In the genomic region with DNA sequence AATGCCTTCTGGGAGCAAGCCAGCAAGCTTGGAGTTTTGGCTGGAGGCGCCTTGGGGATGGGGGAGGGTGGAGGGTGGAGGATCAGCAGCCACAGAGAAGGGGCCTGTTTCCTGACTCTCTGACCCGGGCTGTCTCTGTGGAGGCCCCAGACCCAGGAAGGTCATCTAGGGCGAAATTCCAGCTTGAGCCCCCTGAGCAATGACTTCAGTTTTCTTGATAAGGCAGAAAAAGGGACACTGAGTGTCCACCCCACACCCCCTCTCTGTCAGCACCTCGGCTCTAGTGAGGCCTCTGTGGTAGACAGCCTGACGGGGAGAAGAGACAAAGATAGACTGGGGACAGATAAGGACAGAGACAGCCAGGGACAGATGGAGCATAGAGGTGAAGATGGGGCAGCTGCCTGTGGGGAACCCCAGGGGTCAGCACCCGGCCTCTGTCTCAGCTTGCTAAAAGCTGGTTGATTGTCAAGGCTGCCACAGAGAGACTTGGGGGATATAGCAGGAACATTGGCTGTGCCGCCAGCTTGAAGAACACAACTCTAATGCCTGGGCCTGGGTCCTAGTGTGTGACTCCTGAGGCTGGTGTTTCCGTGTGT, we compare ENCODE assay signal across 8 mouse cellular contexts.
DNase-seq lines count a peak whose midpoint lies in the region; ATAC-seq and TF ChIP-seq lines count a peak whose summit lies in the region.

No protein-coding gene starts in this region.

- H3K4me2 ChIP-seq in midbrain, embryonic 16.5 days (ENCODE audit: low read length): no peak overlapping the region
- no peak overlapping the region for H3K4me2 ChIP-seq in midbrain, embryonic 15.5 days
- no peak overlapping the region for H3K4me2 ChIP-seq in midbrain, postnatal 0 days (ENCODE audit: low read depth, low read length, poor library complexity, severe bottlenecking)

- H3K4me1 ChIP-seq in midbrain, embryonic 16.5 days (ENCODE audit: control insufficient read depth, insufficient read depth, low read length): no peaks in the 10 kb centered on the region
- no peaks in the 10 kb centered on the region for H3K4me1 ChIP-seq in midbrain, embryonic 15.5 days
- H3K4me1 ChIP-seq in midbrain, postnatal 0 days (ENCODE audit: insufficient read depth, low read length): no peaks in the 10 kb centered on the region

- peak; percentile 33 for DNase-seq in embryo, embryonic 9.5 days (ENCODE audit: extremely low spot score)
- DNase-seq in embryo, embryonic 10.5 days (ENCODE audit: low spot score): no peak
- peak; percentile 77 for DNase-seq in heart, postnatal 10 days
- DNase-seq in midbrain, postnatal 0 days (ENCODE audit: low spot score): no peak
- DNase-seq in left cerebral cortex, adult 18-20 months (ENCODE audit: low spot score in 2 of 2): no peak

- whole genome bisulfite sequencing in midbrain, embryonic 16.5 days: 71% methylated on average over 8 of the region's 8 CpGs
- WGBS in midbrain, embryonic 15.5 days: 70% methylated on average over 8 of the region's 8 CpGs
- 70% methylated on average over 8 of the region's 8 CpGs for WGBS in midbrain, postnatal 0 days

- no peak for TF ChIP-seq CTCF in midbrain, postnatal 0 days (IDR thresholded peaks at IDR 0.05)

- H3K9me3 ChIP-seq in midbrain, embryonic 16.5 days (replicated peaks; ENCODE audit: control insufficient read depth, low read length, poor library complexity, severe bottlenecking): no peaks in the 10 kb centered on the region
- no peaks in the 10 kb centered on the region for H3K9me3 ChIP-seq in midbrain, embryonic 15.5 days
- H3K9me3 ChIP-seq in midbrain, postnatal 0 days (ENCODE audit: low read length): no peaks in the 10 kb centered on the region

- 0 out of 2 replicates have a peak, but pooled peaks have one; percentile 17 for ATAC-seq in midbrain, embryonic 16.5 days
- ATAC-seq in midbrain, embryonic 15.5 days (replicated peaks): no peak
- peak; percentile 3; the same call in 1 of the 2 replicates for ATAC-seq in midbrain, postnatal 0 days (ENCODE audit: low FRiP score)
- no peak for ATAC-seq in megakaryocyte progenitor cell, adult 5-6 weeks (replicated peaks; ENCODE audit: poor library complexity)

- H3K9ac ChIP-seq in midbrain, embryonic 16.5 days (ENCODE audit: low read depth, low read length): no peak overlapping the region
- no peak overlapping the region for H3K9ac ChIP-seq in midbrain, embryonic 15.5 days
- H3K9ac ChIP-seq in midbrain, postnatal 0 days (replicated peaks; ENCODE audit: low read length, poor library complexity, severe bottlenecking): no peak overlapping the region

- H3K27me3 ChIP-seq in midbrain, embryonic 16.5 days (ENCODE audit: control insufficient read depth, insufficient read depth, low read depth, low read length): no peaks in the 10 kb centered on the region
- no peaks in the 10 kb centered on the region for H3K27me3 ChIP-seq in midbrain, embryonic 15.5 days (replicated peaks)
- no peaks in the 10 kb centered on the region for H3K27me3 ChIP-seq in midbrain, postnatal 0 days (ENCODE audit: insufficient read depth, low read length)

- H3K36me3 ChIP-seq in midbrain, embryonic 16.5 days (ENCODE audit: control insufficient read depth, insufficient read depth, low read length): no peaks in the 10 kb centered on the region
- H3K36me3 ChIP-seq in midbrain, embryonic 15.5 days (replicated peaks): no peaks in the 10 kb centered on the region
- H3K36me3 ChIP-seq in midbrain, postnatal 0 days (ENCODE audit: insufficient read depth, low read length): no peaks in the 10 kb centered on the region

- H3K4me3 ChIP-seq in midbrain, embryonic 16.5 days (ENCODE audit: low read depth, low read length): no peak overlapping the region
- no peak overlapping the region for H3K4me3 ChIP-seq in midbrain, embryonic 15.5 days
- H3K4me3 ChIP-seq in midbrain, postnatal 0 days (ENCODE audit: low read depth, low read length): no peak overlapping the region

- intact Hi-C loops in heart, postnatal 10 days (cut with DNase I): loop anchor here (1.0 to 5.0 kb wide), 4 partner anchors 145 to 515 kb away; no protein-coding TSS in a partner anchor

- H3K27ac ChIP-seq in midbrain, embryonic 16.5 days (ENCODE audit: low read length): no peak overlapping the region
- no peak overlapping the region for H3K27ac ChIP-seq in midbrain, embryonic 15.5 days
- H3K27ac ChIP-seq in midbrain, postnatal 0 days (ENCODE audit: low read depth, low read length): no peak overlapping the region

Comparison
In these comparisons a context has a peak if more than half of its experiments do, and no peak if none do; other contexts are left out.
1. DNase-seq: peak in embryo, embryonic 9.5 days (single experiment) and heart, postnatal 10 days (2 of 2); none in embryo, embryonic 10.5 days (single experiment), midbrain, postnatal 0 days (single experiment) and left cerebral cortex, adult 18-20 months (0 of 2).
2. ATAC-seq: peak in midbrain, embryonic 16.5 days (single experiment) and midbrain, postnatal 0 days (single experiment); none in midbrain, embryonic 15.5 days (single experiment) and megakaryocyte progenitor cell, adult 5-6 weeks (single experiment).